Mouse (Mus musculus): Measurements from ENCODE around the gene Tmem117.

- TF ChIP-seq TAL1 (conservative IDR thresholded peaks at IDR 0.05; ENCODE audit: low read depth, low read length), result no peak
- TF ChIP-seq CTCF (IDR thresholded peaks at IDR 0.05; ENCODE audit: low read depth, low read length), result no peak
- TF ChIP-seq POLR2AphosphoS5 (IDR thresholded peaks at IDR 0.05; ENCODE audit: insufficient replicate concordance, low read depth, low read length), result no peak
- no peak for TF ChIP-seq GATA1 (IDR thresholded peaks at IDR 0.05; ENCODE audit: borderline replicate concordance, low read length)
These were observed 30.0 kb downstream of the Tmem117 start for GRCm38 (mm10) chr15:94659112-94659437.
